Mouse (Mus musculus): ENCODE measurements around the gene Atp1a4.

Atp1a4 gene

GRCm38 (mm10) chr1:172219451-172220406 lies 38.5 kb downstream of the Atp1a4 start, which contains the start of gene Casq1:
TSS of gene Casq1 (minus strand) at chr1:172219868.
- ATAC-seq (ENCODE audit: low TSS enrichment) = no peak

GRCm38 (mm10) chr1:172218164-172218910 lies 39.9 kb downstream of the Atp1a4 start:
- ATAC-seq (ENCODE audit: low TSS enrichment) = no peak

GRCm38 (mm10) chr1:172217148-172217547 lies 41.1 kb downstream of the Atp1a4 start:
- ATAC-seq (ENCODE audit: low TSS enrichment) = peak; percentile 70

GRCm38 (mm10) chr1:172214748-172215147 lies 43.5 kb downstream of the Atp1a4 start:
- no peak for ATAC-seq (ENCODE audit: low TSS enrichment)

- no peak for ATAC-seq (ENCODE audit: low TSS enrichment)
Observed at GRCm38 (mm10) chr1:172213771-172214170, 44.4 kb downstream of the Atp1a4 start.

- no peak for ATAC-seq (ENCODE audit: low TSS enrichment)
Observed at GRCm38 (mm10) chr1:172212776-172213175, 45.4 kb downstream of the Atp1a4 start.

GRCm38 (mm10) chr1:172207111-172207584 lies 51.1 kb downstream of the Atp1a4 start:
- peak; percentile 50 for ATAC-seq (ENCODE audit: low TSS enrichment)

- peak; percentile 36 for ATAC-seq (ENCODE audit: low TSS enrichment)
Observed at GRCm38 (mm10) chr1:172206141-172206917, 51.9 kb downstream of the Atp1a4 start, which contains the start of gene Pea15a. TSS of gene Pea15a (minus strand) at chr1:172206804.

- peak; percentile 25 for ATAC-seq (ENCODE audit: low TSS enrichment)
Observed at GRCm38 (mm10) chr1:172205741-172206087, 52.5 kb downstream of the Atp1a4 start.

GRCm38 (mm10) chr1:172204814-172205740 lies 53.1 kb downstream of the Atp1a4 start:
- ATAC-seq (ENCODE audit: low TSS enrichment) = no peak

- ATAC-seq (ENCODE audit: low TSS enrichment) = no peak
Observed at GRCm38 (mm10) chr1:172204033-172204813, 54.0 kb downstream of the Atp1a4 start.

- no peak for ATAC-seq (ENCODE audit: low TSS enrichment)
Observed at GRCm38 (mm10) chr1:172203566-172203965, 54.6 kb downstream of the Atp1a4 start.

- ATAC-seq (ENCODE audit: low TSS enrichment) = 0 out of 2 replicates have a peak, but pooled peaks have one; percentile 0
Observed at GRCm38 (mm10) chr1:172202894-172203522, 55.2 kb downstream of the Atp1a4 start.

GRCm38 (mm10) chr1:172201967-172202880 lies 56.0 kb downstream of the Atp1a4 start:
- peak; percentile 12 for ATAC-seq (ENCODE audit: low TSS enrichment)

GRCm38 (mm10) chr1:172200871-172201447 lies 57.3 kb downstream of the Atp1a4 start:
- ATAC-seq (ENCODE audit: low TSS enrichment) = no peak; the same call in 1 of the 2 replicates

GRCm38 (mm10) chr1:172200161-172200560 lies 58.1 kb downstream of the Atp1a4 start:
- no peak for ATAC-seq (ENCODE audit: low TSS enrichment)

GRCm38 (mm10) chr1:172198996-172199395 lies 59.2 kb downstream of the Atp1a4 start:
- ATAC-seq (ENCODE audit: low TSS enrichment) = no peak

- ATAC-seq (ENCODE audit: low TSS enrichment) = no peak
Observed at GRCm38 (mm10) chr1:172198316-172198715, 59.9 kb downstream of the Atp1a4 start.

Measured in frontal cortex, adult (tissue).